Mouse (Mus musculus) CD8-positive naive resting alpha-beta T cell, adult 57 days (primary cell): ENCODE results near the gene Ndufs5. TPM values are rescaled to one million over a fixed set of nuclear protein-coding genes. Genes with fewer than 3 reads are reported as not detected.

Source experiments
- total RNA-seq: library from RNA; stranded (reverse); gene quantifications from one replicate; pipeline ENCODE4 v1.2.4, GENCODE M21; 2023

Ndufs5 gene
- total RNA-seq = 27.8 TPM

DNA sequence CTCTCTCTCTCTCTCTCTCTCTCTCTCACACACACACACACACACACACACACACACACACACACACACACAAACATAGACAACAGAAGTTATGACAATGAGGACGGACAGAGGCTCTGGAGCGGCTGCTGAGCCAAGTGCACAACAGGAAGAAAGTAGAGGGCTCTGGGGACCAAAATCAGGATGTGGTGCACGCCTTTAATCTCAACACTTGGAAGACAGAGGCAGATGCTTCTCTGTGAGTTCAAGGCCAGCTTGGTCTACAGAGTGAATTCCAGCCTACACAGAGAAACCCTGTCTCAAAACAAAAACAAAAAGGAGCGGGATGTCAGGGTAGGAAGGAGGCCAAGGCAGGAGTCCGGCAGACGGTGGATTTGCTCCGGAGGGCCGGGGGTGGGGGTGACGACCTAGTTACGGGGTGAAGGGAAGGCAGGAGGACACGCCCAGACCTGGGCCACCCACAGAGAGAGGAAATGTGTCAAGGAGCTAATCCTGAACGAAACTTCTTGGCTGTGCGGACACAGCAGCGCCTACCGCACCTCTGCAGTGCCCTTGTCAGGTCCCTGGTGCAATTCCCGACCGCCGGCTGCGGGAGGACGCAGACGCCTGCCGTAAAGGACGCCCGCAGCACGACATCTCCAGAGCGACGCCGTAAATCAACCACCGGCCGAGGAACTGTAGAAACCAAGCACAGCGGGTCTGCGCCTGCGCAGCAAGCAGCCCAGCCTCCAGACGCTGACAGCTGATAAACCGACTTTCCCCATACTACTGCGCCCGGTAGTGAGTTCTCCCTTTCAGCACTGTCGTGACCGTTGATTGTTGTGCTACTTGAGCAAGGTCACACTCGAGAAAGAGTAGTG lies at the start of gene Ndufs5:
Ndufs5 (minus strand) TSS at position 629 of the 860 bp plus-strand sequence.

DNA sequence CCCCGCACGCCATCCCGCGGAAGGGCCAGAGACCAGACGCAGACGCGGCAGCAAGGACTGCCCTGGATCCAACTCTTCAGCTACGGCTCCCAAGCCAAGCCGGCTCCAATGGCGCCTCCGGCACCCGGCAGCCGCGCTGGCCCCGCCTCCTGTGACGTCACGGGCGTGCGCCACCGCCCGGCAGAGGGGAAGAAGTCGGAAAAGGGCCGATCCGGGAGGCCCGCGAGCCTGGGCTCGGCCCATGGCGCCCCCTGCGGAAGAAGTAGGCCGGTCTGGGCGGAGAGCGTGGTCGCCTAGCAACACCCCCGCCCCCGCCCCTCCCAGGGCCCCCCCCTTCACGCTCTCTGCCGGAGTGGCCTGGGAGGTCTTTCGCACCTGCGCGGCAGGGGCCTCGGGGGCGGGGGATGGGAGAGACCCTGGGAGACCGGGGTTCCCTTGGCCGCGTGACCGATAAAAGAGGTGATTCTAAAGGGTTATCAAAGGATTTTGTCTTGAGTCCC lies 32.2 kb upstream of the Ndufs5 start, which contains the start of gene Akirin1:
Akirin1 (minus strand) TSS at position 194 of the 500 bp plus-strand sequence.

DNA sequence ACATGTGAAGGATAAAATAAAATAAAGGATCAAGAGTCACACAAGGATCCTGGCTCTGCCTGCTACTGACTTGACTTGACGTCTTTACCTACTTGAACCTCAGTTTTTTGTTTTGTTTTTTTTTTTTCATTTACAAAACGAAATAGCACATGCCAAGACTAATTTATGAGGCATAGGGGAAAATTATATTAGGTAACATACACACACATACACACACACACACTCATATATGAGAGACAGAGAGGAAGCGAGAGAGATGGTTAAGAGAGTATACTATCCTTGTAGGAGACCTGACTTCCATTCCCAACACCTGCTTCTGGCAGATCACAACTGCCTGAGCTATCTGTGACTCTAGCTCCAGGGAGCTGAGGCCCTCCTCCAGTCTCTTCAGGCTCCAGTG lies 33.7 kb downstream of the Ndufs5 start, which contains the start of gene Macf1:
Macf1 (minus strand) TSS at position 101 of the 400 bp plus-strand sequence.

Other genes starting within 250 kb of the Ndufs5 start
- gene Macf1, start 33.8 kb downstream of the Ndufs5 start, total RNA-seq = 640 TPM
- gene Akirin1, start 32.1 kb upstream of the Ndufs5 start, total RNA-seq = 43.9 TPM
- gene Rhbdl2, start 69.7 kb upstream of the Ndufs5 start, total RNA-seq = not detected
- not detected for gene 4933427I04Rik, start 141.5 kb upstream of the Ndufs5 start, total RNA-seq
- gene Mycbp, start 186.6 kb upstream of the Ndufs5 start, total RNA-seq = 3.7 TPM
- gene Rragc, start 199.2 kb upstream of the Ndufs5 start, total RNA-seq = 37.1 TPM
- not detected for gene 4930535I16Rik, start 199.8 kb upstream of the Ndufs5 start, total RNA-seq